Mouse (Mus musculus): Measurements from ENCODE around the gene Mrpl43. TPM values are rescaled to one million over a fixed set of nuclear protein-coding genes. Genes with fewer than 3 reads are reported as not detected.

The Mrpl43 gene
- polyA plus RNA-seq, 1 experiment from 2014 or later: 79.4 TPM

DNA sequence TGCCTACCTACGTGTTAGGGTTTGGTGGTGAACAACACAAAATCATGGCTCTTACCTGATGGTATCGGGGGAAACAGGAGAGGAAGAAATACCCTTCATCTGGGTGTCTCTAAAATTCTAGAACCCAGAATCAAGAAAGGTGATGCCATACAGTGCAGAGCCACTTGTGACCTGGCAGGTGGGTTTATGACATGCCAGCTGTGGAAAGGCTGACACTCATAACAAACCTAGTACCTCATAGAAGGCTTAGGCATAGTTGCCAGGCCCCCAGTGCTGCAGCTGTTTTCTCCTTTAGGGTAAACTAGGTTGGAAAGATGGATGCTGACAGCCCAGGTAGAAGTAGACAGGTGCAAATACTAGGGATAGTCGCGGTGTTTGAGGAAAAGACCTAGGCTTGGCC, 21.8 kb downstream of the Mrpl43 start:
- Histone ChIP-seq H3K4me2 (replicated peaks) (no peak overlapping the region), H3K27ac (no peak overlapping the region), H3K9ac (no peak overlapping the region), H3K36me3 (peaks cover 22% of the 10 kb centered on the region), H3K9me3 (replicated peaks) (no peaks in the 10 kb centered on the region), H3K27me3 (no peaks in the 10 kb centered on the region), H3K4me3 (no peak overlapping the region), H3K4me1 (0 out of 2 replicates have a peak, but pooled peaks cover 5% of the 10 kb centered on the region)
- WGBS: 97% methylated on average over 4 of the region's 4 CpGs
- ATAC-seq (ENCODE audit: low FRiP score): no peak

DNA sequence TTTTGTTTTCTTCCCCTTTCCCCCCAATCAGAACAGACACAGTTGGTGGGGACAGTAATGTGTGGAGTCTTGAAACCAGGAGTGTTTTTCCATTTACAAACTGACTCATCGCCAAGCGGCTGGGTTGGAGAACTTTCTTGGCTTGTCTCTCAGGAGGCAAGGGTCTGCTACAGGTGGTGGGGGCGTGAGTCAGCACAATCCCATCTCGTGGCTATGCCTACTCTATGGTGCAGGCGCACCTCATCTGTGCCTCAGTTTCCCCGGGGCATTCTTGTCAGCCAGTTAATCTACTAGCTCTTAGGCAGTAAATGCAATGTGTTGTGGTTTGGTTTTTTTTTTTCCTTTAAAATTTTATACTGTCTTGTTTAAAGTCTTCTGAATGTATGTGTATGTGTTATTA, 22.9 kb downstream of the Mrpl43 start:
- Histone ChIP-seq H3K27ac (no peak overlapping the region), H3K27me3 (no peaks in the 10 kb centered on the region), H3K4me1 (no peaks in the 10 kb centered on the region), H3K4me3 (no peak overlapping the region), H3K36me3 (peaks cover 31% of the 10 kb centered on the region), H3K4me2 (replicated peaks) (no peak overlapping the region), H3K9me3 (replicated peaks) (no peaks in the 10 kb centered on the region), H3K9ac (no peak overlapping the region)
- no peak for ATAC-seq (ENCODE audit: low FRiP score)
- WGBS: 92% methylated on average over 6 of the region's 6 CpGs

DNA sequence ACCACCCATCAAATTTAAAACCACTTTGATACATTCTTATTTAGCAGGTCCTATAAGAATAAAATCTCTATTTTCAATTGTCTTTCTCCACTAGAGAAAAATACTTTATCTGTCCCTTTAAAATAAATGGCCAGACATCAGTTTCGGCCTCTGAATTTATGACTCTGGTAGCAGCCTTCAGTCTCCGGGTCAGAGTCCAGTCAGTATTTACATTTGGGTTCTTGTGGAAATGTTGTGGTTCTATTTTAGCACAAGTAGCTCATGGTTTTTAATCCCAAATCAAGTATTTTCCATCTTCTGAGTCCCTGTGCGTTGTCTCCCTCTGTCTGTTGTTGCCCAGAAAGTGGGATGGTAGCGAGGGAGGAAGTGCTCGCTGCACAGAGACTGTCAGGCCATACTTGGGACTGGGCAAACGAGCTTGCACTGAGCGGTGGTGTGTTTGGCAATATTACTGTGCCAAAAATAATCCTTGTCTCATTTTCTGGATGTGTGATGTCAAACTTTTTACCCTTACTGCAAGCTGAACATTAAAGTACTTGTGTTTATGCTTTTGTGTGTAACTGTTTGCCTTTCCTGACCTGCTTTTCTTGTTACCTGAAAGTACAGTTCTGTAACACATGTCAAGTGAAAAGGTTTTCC, 23.6 kb downstream of the Mrpl43 start:
- 86% methylated on average over 7 of the region's 7 CpGs for WGBS
- Histone ChIP-seq H3K4me3 (no peak overlapping the region), H3K9ac (no peak overlapping the region), H3K4me1 (no peaks in the 10 kb centered on the region), H3K36me3 (peaks cover 39% of the 10 kb centered on the region), H3K9me3 (replicated peaks) (no peaks in the 10 kb centered on the region), H3K4me2 (replicated peaks) (no peak overlapping the region), H3K27ac (no peak overlapping the region), H3K27me3 (no peaks in the 10 kb centered on the region)
- ATAC-seq (ENCODE audit: low FRiP score): no peak

DNA sequence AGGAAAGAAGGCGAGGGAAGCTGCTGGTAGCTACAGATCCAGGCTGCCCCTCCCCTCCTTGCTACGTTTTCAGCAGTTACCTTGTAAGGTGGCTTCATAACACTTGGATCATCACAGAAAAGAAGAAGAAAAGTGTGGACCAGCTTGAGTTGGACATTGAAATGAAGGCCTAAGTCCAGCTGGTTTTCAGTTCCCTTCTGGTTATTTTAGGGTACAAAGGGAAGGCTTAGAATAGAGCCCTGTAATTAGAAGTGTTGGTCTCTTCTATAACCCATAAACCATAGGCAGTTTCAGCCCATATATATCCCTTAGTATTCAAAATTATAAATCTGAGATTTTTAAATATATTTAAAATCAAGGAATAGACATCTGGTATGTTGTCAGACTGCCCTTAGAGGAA, 25.5 kb downstream of the Mrpl43 start:
- ATAC-seq (ENCODE audit: low FRiP score): no peak
- Histone ChIP-seq H3K27me3 (no peaks in the 10 kb centered on the region), H3K27ac (no peak overlapping the region), H3K9me3 (replicated peaks) (no peaks in the 10 kb centered on the region), H3K4me2 (replicated peaks) (no peak overlapping the region), H3K9ac (no peak overlapping the region), H3K4me1 (no peaks in the 10 kb centered on the region), H3K4me3 (no peak overlapping the region), H3K36me3 (peaks cover 56% of the 10 kb centered on the region)
- WGBS: 92% methylated on average over 2 of the region's 2 CpGs

DNA sequence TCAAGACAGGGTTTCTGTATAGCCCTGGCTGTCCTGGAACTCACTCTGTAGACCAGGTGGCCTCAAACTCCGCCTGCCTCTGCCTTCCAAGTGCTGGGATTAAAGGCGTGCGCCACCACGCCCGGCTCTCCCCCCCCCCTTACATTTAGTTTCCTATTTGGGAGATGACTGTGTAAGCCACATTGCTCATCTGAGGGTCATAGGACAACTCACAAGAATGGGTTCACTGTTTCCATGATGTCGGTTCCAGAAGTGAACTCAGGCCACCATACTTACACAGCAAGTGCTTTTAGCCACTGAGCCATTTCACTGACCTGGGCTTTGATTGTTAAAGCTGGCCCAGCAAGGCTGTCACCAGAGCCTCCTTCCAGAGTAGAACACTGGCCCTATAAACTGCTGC, 29.1 kb downstream of the Mrpl43 start:
- H3K36me3 ChIP-seq: peaks cover 92% of the 10 kb centered on the region
- no peaks in the 10 kb centered on the region for H3K9me3 ChIP-seq (replicated peaks)
- 96% methylated on average over 6 of the region's 6 CpGs for WGBS
- no peak overlapping the region for H3K9ac ChIP-seq
- H3K4me3 ChIP-seq: no peak overlapping the region
- H3K4me1 ChIP-seq: no peaks in the 10 kb centered on the region
- no peak overlapping the region for H3K27ac ChIP-seq
- no peak overlapping the region for H3K4me2 ChIP-seq (replicated peaks)
- ATAC-seq (ENCODE audit: low FRiP score): no peak
- no peaks in the 10 kb centered on the region for H3K27me3 ChIP-seq

DNA sequence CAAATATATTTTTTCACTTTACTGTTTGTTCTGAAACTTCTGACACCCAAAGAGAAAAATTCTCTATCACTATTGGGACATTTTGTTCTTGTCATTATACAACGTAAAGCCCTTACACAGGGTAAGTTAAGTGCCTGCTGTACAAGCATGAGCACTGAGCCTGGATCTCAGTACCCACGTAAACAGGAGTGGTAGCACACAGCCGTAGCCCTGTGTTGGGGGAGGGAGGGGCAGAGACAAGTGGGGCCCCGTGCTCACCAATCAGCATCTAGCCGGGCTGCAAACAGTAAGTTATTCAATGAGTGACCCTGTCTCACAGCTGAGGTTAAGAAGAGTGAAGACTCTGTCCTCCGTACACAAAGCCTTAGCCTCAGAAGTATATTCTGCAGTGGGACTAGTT, 29.6 kb downstream of the Mrpl43 start:
- WGBS: 80% methylated on average over 6 of the region's 6 CpGs
- Histone ChIP-seq H3K9ac (no peak overlapping the region), H3K27me3 (no peaks in the 10 kb centered on the region)

DNA sequence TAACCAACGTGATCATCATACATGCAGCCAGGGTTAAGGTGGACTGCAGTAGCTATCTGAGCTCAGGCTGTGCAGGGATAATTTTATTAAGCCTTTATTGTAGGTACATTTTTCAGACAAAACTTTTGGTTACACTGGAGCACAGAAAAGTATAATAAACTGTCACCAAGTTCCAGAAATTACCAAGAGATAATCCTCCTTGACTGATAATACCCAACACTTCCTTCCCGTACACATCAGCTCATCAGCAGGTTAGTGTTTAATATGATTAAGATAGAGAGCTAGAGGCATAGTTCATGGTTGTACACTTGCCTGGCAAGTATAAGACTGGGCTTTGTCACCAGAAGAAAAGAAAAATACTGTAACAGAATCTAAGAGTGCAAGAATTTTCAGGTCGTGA, 37.9 kb downstream of the Mrpl43 start:
- peaks cover 81% of the 10 kb centered on the region for H3K36me3 ChIP-seq
- 94% methylated on average over 3 of the region's 3 CpGs for WGBS

More for the DNA sequence above, 29.6 kb downstream of the Mrpl43 start:
- no peaks in the 10 kb centered on the region for H3K4me1 ChIP-seq
- H3K9me3 ChIP-seq (replicated peaks): no peaks in the 10 kb centered on the region
- no peak for ATAC-seq (ENCODE audit: low FRiP score)
- H3K4me3 ChIP-seq: no peak overlapping the region
- no peak overlapping the region for H3K4me2 ChIP-seq (replicated peaks)
- no peak overlapping the region for H3K27ac ChIP-seq
- peaks cover 91% of the 10 kb centered on the region for H3K36me3 ChIP-seq

DNA sequence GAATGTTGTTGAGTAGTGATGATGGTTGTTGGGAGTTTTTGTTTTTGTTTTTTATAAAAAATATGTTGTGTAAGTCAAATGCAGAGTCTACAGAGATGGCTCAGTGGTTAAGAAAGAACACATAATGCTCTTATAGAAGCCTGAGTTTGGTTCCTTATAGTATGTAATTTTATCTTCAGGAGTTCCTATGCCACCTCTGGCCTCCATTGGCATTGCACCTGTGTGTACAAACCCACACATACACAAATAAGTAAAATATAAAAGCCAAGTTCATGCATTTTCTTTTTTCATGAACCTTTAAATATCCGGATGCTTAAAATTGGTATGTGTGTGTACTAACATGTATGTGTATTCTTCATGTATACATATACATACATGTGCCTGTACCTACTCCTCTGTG, 40.3 kb downstream of the Mrpl43 start:
- WGBS: 97% methylated on average over 1 of the region's 1 CpGs
- no peaks in the 10 kb centered on the region for H3K4me1 ChIP-seq
- no peak overlapping the region for H3K4me3 ChIP-seq
- no peak overlapping the region for H3K4me2 ChIP-seq (replicated peaks)
- H3K9me3 ChIP-seq (replicated peaks): no peaks in the 10 kb centered on the region
- H3K27me3 ChIP-seq: no peaks in the 10 kb centered on the region
- H3K36me3 ChIP-seq: peaks cover 77% of the 10 kb centered on the region
- no peak overlapping the region for H3K9ac ChIP-seq
- H3K27ac ChIP-seq: no peak overlapping the region
- ATAC-seq (ENCODE audit: low FRiP score): no peak

More for the DNA sequence above, 37.9 kb downstream of the Mrpl43 start:
- Histone ChIP-seq H3K4me2 (replicated peaks) (no peak overlapping the region), H3K9me3 (replicated peaks) (no peaks in the 10 kb centered on the region), H3K4me1 (no peaks in the 10 kb centered on the region), H3K27me3 (no peaks in the 10 kb centered on the region), H3K4me3 (no peak overlapping the region), H3K9ac (no peak overlapping the region), H3K27ac (no peak overlapping the region)
- no peak for ATAC-seq (ENCODE audit: low FRiP score)

DNA sequence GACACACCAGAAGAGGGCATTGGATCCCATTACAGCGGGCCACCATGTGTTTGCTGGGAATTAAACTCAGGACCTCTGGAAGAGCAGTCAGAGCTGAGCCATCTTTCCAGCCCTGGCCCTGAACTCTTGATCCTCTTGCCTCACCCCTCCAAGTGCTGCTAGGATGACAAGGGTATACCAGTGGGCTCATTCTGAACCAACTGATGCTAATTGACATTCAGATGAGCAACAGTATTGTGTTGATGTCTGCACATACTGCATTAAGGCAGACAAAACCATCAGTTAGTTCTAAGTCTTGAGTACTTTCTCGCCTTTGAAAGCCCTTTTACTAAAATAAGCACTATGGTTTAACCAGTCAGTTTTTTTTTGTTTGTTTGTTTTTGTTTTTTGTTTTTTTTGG, 46.6 kb downstream of the Mrpl43 start:
- no peaks in the 10 kb centered on the region for H3K9me3 ChIP-seq (replicated peaks)
- ATAC-seq (ENCODE audit: low FRiP score): no peak
- H3K36me3 ChIP-seq: peaks cover 72% of the 10 kb centered on the region
- H3K4me2 ChIP-seq (replicated peaks): no peak overlapping the region
- H3K27ac ChIP-seq: no peak overlapping the region
- no peak overlapping the region for H3K9ac ChIP-seq
- H3K27me3 ChIP-seq: no peaks in the 10 kb centered on the region
- H3K4me1 ChIP-seq: no peaks in the 10 kb centered on the region
- 99% methylated on average over 2 of the region's 2 CpGs for WGBS
- H3K4me3 ChIP-seq: no peak overlapping the region

Other genes with a start within 250 kb of the Mrpl43 start
- gene Slf2, start 75.3 kb downstream of the Mrpl43 start, polyA plus RNA-seq (2016; fragmentation: Nextera tagmentation; extraction: Ambion mirVana): 41.1 and 41.2 TPM in 2 replicates
- 10.6 and 11.4 TPM in 2 replicates for gene Sema4g, start 17.3 kb downstream of the Mrpl43 start, polyA plus RNA-seq (2016; fragmentation: Nextera tagmentation; extraction: Ambion mirVana)
- gene Twnk, start 779 bp downstream of the Mrpl43 start, polyA plus RNA-seq (2016; fragmentation: Nextera tagmentation; extraction: Ambion mirVana): 19.7 and 21.7 TPM in 2 replicates
- 71.0 and 72.1 TPM in 2 replicates for gene Lzts2, start 8.0 kb upstream of the Mrpl43 start, polyA plus RNA-seq (2016; fragmentation: Nextera tagmentation; extraction: Ambion mirVana)
- 0.72 and 0.81 TPM in 2 replicates for gene Pdzd7, start 39.3 kb upstream of the Mrpl43 start, polyA plus RNA-seq (2016; fragmentation: Nextera tagmentation; extraction: Ambion mirVana)
- 38.2 and 41.6 TPM in 2 replicates for gene Sfxn3, start 41.1 kb upstream of the Mrpl43 start, polyA plus RNA-seq (2016; fragmentation: Nextera tagmentation; extraction: Ambion mirVana)
- 9.4 and 14.1 TPM in 2 replicates for gene Kazald1, start 68.8 kb upstream of the Mrpl43 start, polyA plus RNA-seq (2016; fragmentation: Nextera tagmentation; extraction: Ambion mirVana)
- gene Tlx1, start 144.2 kb upstream of the Mrpl43 start, polyA plus RNA-seq (2016; fragmentation: Nextera tagmentation; extraction: Ambion mirVana): 6.5 and 12.4 TPM in 2 replicates
- gene Lbx1, start 229.4 kb upstream of the Mrpl43 start, polyA plus RNA-seq (2016; fragmentation: Nextera tagmentation; extraction: Ambion mirVana): 10.8 and 18.8 TPM in 2 replicates

Measured in hindbrain, embryonic 12.5 days (tissue).